10 mouse cellular contexts compared by ENCODE assay signal in the genomic region with DNA sequence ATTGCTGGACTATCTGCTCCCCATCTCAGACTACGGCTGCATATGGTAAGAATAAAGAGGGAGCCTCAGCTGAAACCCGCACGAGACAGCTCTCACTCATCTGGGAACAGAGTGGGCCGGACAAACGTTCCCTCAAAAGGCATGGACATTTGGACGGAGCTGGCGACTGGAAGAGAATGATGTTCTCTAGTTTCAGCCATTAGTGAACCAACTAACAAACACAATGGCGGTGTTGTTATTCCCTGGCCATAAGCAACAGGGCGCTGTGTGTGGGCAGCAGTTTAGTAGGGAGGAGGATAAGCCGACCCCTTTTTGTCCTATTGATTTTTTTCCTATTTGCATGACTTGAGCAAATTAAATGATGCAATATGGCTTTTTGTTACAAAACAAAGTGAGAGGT. TPM values are rescaled to one million over a fixed set of nuclear protein-coding genes. Genes with fewer than 3 reads are reported as not detected.
DNase-seq lines count a peak whose midpoint lies in the region; ATAC-seq and TF ChIP-seq lines count a peak whose summit lies in the region.
"Had no signal": no experiment of that assay in that cellular context is flagged by ENCODE, and none has a peak within 500 bp of the region (broad histone marks: within the 10 kb centered on the region; RNA-seq: fewer than 3 reads in every experiment).

No protein-coding gene starts in this region.

- TF ChIP-seq CTCF in liver, postnatal 0 days (IDR thresholded peaks at IDR 0.05; ENCODE audit: low read depth): no peak

- H3K4me1 ChIP-seq in liver, postnatal 0 days (ENCODE audit: insufficient read depth): peaks cover 8% of the 10 kb centered on the region; the same call in 1 of the 2 replicates
- H3K4me1 ChIP-seq in forebrain, embryonic 10.5 days: peaks cover 51% of the 10 kb centered on the region
- peaks cover 33% of the 10 kb centered on the region for H3K4me1 ChIP-seq in limb, embryonic 12.5 days (replicated peaks)
- peaks cover 13% of the 10 kb centered on the region; the same call in 1 of the 2 replicates for H3K4me1 ChIP-seq in stomach, embryonic 14.5 days (ENCODE audit: control insufficient read depth, insufficient read depth, low read length)

- no peak for TF ChIP-seq EP300 in liver, postnatal 0 days (IDR thresholded peaks at IDR 0.05; ENCODE audit: low read depth)

- no peak overlapping the region for H3K9ac ChIP-seq in liver, postnatal 0 days (replicated peaks)
- H3K9ac ChIP-seq in limb, embryonic 12.5 days (replicated peaks): no peak overlapping the region
- H3K9ac ChIP-seq in stomach, embryonic 14.5 days (replicated peaks; ENCODE audit: low read depth, low read length): 0 out of 2 replicates have a peak overlapping the region, but pooled peaks have one; percentile 18

- H3K36me3 ChIP-seq in liver, postnatal 0 days (replicated peaks; ENCODE audit: insufficient read depth, low read length): no peaks in the 10 kb centered on the region
- H3K36me3 ChIP-seq in forebrain, embryonic 10.5 days (replicated peaks): no peaks in the 10 kb centered on the region
- no peaks in the 10 kb centered on the region for H3K36me3 ChIP-seq in limb, embryonic 12.5 days
- H3K36me3 ChIP-seq in stomach, embryonic 14.5 days (ENCODE audit: control insufficient read depth, insufficient read depth, low read length): no peaks in the 10 kb centered on the region

- 0 out of 2 replicates have a peak overlapping the region, but pooled peaks have one; percentile 9 for H3K4me3 ChIP-seq in liver, postnatal 0 days (ENCODE audit: low read depth, low read length)
- peak overlapping the region; percentile 64 for H3K4me3 ChIP-seq in forebrain, embryonic 10.5 days
- H3K4me3 ChIP-seq in limb, embryonic 12.5 days (replicated peaks): peak overlapping the region; percentile 57
- peak overlapping the region; percentile 54 for H3K4me3 ChIP-seq in stomach, embryonic 14.5 days (ENCODE audit: low read depth, low read length)

- peak overlapping the region; percentile 5; the same call in 1 of the 2 replicates for H3K4me2 ChIP-seq in liver, postnatal 0 days (ENCODE audit: low read depth, low read length)
- H3K4me2 ChIP-seq in limb, embryonic 12.5 days: peak overlapping the region; percentile 97
- peak overlapping the region; percentile 82 for H3K4me2 ChIP-seq in stomach, embryonic 14.5 days (replicated peaks; ENCODE audit: low read depth, low read length)

- WGBS in liver, postnatal 0 days (ENCODE audit: insufficient replicate concordance): 33% methylated on average over 10 of the region's 10 CpGs
- WGBS in forebrain, embryonic 10.5 days: 3% methylated on average over 10 of the region's 10 CpGs
- 7% methylated on average over 10 of the region's 10 CpGs for WGBS in limb, embryonic 12.5 days
- WGBS in stomach, embryonic 14.5 days: 9% methylated on average over 10 of the region's 10 CpGs

- DNase-seq in liver, postnatal 0 days: no peak
- DNase-seq in liver: no peak
- peak; percentile 34 for DNase-seq in forebrain, embryonic 10.5 days (ENCODE audit: extremely low spot score, low spot score)
- no peak for DNase-seq in left cerebral cortex, adult 18-20 months (ENCODE audit: low spot score in 2 of 2)
- DNase-seq in heart, postnatal 14 days: no peak
- no peak for DNase-seq in thymus, postnatal 0 days (ENCODE audit: low spot score)
- DNase-seq: cerebellum, adult 8-10 months had no signal

- intact Hi-C loops in heart, postnatal 14 days (cut with DNase I): no loop called here

- no peaks in the 10 kb centered on the region for H3K9me3 ChIP-seq in liver, postnatal 0 days (ENCODE audit: low read length)
- no peaks in the 10 kb centered on the region for H3K9me3 ChIP-seq in forebrain, embryonic 10.5 days
- no peaks in the 10 kb centered on the region for H3K9me3 ChIP-seq in limb, embryonic 12.5 days
- no peaks in the 10 kb centered on the region for H3K9me3 ChIP-seq in stomach, embryonic 14.5 days (ENCODE audit: control insufficient read depth, low read depth, low read length)

- H3K27ac ChIP-seq in liver, postnatal 0 days (ENCODE audit: low read depth): no peak overlapping the region
- no peak overlapping the region for H3K27ac ChIP-seq in forebrain, embryonic 10.5 days
- 0 out of 2 replicates have a peak overlapping the region, but pooled peaks have one; percentile 12 for H3K27ac ChIP-seq in limb, embryonic 12.5 days
- H3K27ac ChIP-seq in stomach, embryonic 14.5 days (ENCODE audit: low read length): no peak overlapping the region
- H3K27ac ChIP-seq: macrophage had no signal

- H3K27me3 ChIP-seq in liver, postnatal 0 days (ENCODE audit: insufficient read depth, low read length): peaks cover 26% of the 10 kb centered on the region
- peaks cover 99% of the 10 kb centered on the region for H3K27me3 ChIP-seq in forebrain, embryonic 10.5 days (ENCODE audit: poor library complexity, severe bottlenecking)
- peaks cover 27% of the 10 kb centered on the region for H3K27me3 ChIP-seq in limb, embryonic 12.5 days
- 0 out of 2 replicates have a peak, but pooled peaks cover 3% of the 10 kb centered on the region for H3K27me3 ChIP-seq in stomach, embryonic 14.5 days (ENCODE audit: control insufficient read depth, insufficient read depth, low read length)

- ATAC-seq in liver, postnatal 0 days: peak; percentile 36; the same call in 1 of the 2 replicates
- ATAC-seq in limb, embryonic 12.5 days (ENCODE audit: insufficient number of reproducible peaks, insufficient read depth, low FRiP score, low TSS enrichment, low read depth): no peak
- no peak for ATAC-seq in stomach, embryonic 14.5 days (ENCODE audit: insufficient number of reproducible peaks, insufficient read depth, low FRiP score, low read depth)

RNA-seq across cellular contexts. Expression of a gene that starts 2.0 kb away (rescaled TPM):
- 3.6 and 4.0 TPM in 2 replicates for polyA plus RNA-seq in liver, postnatal 0 days (2015; fragmentation: Nextera tagmentation; extraction: Ambion mirVana)
- polyA plus RNA-seq in forebrain, embryonic 10.5 days (2016; fragmentation: Nextera tagmentation; extraction: Ambion mirVana): 1.7 and 2.1 TPM in 2 replicates
- polyA plus RNA-seq in limb, embryonic 12.5 days (2016; fragmentation: Nextera tagmentation; extraction: Ambion mirVana): 3.6 and 5.4 TPM in 2 replicates
- polyA plus RNA-seq in stomach, embryonic 14.5 days (2014; fragmentation: Nextera tagmentation; extraction: Ambion mirVana): 24.6 and 26.7 TPM in 2 replicates
- total RNA-seq in left cerebral cortex, adult 18-20 months (2021): 1 to 10 TPM; 3.1 to 4.5 TPM
- total RNA-seq in heart, postnatal 14 days (2021): under 1 TPM; 0.12 to 0.17 TPM
- polyA plus RNA-seq in thymus, postnatal 0 days (2015; fragmentation: Nextera tagmentation; extraction: Ambion mirVana): 4.4 and 4.9 TPM in 2 replicates
- polyA plus RNA-seq: macrophage had no signal

Comparison
In these comparisons a context has a peak if more than half of its experiments do, and no peak if none do; other contexts are left out.
1. H3K4me2 ChIP-seq: peak in every context shown above with its lines; median percentile 97 in limb, embryonic 12.5 days; 82 in stomach, embryonic 14.5 days; 5 in liver, postnatal 0 days.
2. H3K4me3 ChIP-seq: peak in every context shown above with its lines; median percentile 64 in forebrain, embryonic 10.5 days; 57 in limb, embryonic 12.5 days; 54 in stomach, embryonic 14.5 days; 9 in liver, postnatal 0 days.